Mouse (Mus musculus): ENCODE measurements at regions not wholly inside any gene's neighbourhood (a gene's known extent, or its start where the extent isn't known, plus 50 kb on each side); places are given as distances from the start of the nearest gene placed in this dataset.

DNA sequence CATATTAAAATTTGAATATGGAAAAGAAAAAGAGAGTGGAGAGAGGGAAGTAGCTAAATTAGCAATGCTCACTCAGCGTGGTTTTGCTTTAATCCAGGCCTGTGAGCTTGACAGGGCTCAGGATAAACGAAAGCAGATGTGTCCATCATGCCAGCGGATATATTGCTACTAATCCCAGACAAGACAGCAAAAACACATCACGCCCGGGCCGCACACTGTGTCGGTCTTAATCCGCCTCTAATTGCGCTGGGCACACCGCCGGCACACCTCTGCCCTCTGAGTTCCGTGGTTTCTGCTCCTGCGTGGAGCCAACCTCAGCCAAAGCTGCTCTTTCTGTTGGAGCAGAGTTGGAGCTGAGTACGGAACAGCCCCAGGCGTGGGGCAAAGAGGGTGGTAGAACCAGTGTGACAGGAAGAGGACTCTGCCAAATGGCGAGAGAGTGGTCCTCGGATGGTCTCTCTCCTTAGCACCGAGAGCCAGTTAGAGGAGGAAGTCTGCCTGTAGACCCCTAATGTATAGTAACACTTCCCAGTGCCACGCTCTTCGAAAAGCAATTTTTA is 169.2 kb downstream of the Gm4791 start:
- Histone ChIP-seq H3K79me3 (ENCODE audit: low read depth) (no peaks in the 10 kb centered on the region), H3K4me3 (ENCODE audit: insufficient read depth, poor library complexity, severe bottlenecking) (no peak overlapping the region), H3K36me3 (ENCODE audit: control insufficient read depth, insufficient read depth) (no peaks in the 10 kb centered on the region), H3K79me2 (ENCODE audit: control insufficient read depth, insufficient read depth) (no peaks in the 10 kb centered on the region), H3K27me3 (ENCODE audit: control insufficient read depth, insufficient read depth, insufficient read length) (peaks cover 3% of the 10 kb centered on the region), H3ac (ENCODE audit: control insufficient read depth, insufficient read length, low read depth) (no peak overlapping the region)
- TF ChIP-seq CEBPB (IDR thresholded peaks at IDR 0.05; ENCODE audit: low read depth) (no peak), FOSL1 (IDR thresholded peaks at IDR 0.05; ENCODE audit: insufficient read depth, low read length, poor library complexity, severe bottlenecking) (no peak), MAX (IDR thresholded peaks at IDR 0.05) (no peak), CTCF (IDR thresholded peaks at IDR 0.05; ENCODE audit: control insufficient read depth, insufficient read depth, insufficient read length) (no peak), USF1 (IDR thresholded peaks at IDR 0.05; ENCODE audit: low read depth) (no peak), MYOG (IDR thresholded peaks at IDR 0.05; ENCODE audit: control insufficient read depth, extremely low read depth, insufficient read length) (no peak)

DNA sequence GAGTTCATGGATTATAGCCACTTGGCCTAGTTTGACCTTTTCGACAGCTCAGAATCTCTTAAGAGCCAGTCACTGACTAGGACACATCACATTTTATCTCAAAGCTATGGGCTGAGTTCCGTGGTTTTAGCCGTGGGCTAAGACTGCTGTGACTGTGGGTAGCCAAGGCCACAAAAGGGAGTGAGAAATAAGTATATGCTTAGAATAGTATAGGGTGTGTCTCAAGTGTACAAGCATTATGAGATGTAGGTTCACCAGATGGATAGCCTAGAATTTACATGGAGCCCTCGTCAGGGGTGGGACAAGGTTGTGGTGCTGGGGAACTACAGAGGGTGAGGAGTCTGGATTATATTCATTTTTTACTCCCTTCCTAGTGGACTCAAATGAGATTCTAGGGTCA is 177.5 kb downstream of the Gm4791 start:
- H3K27me3 ChIP-seq (ENCODE audit: control insufficient read depth, insufficient read depth, insufficient read length), result no peaks in the 10 kb centered on the region
- no peak overlapping the region for H3K4me3 ChIP-seq (ENCODE audit: insufficient read depth, poor library complexity, severe bottlenecking)
- no peaks in the 10 kb centered on the region for H3K79me2 ChIP-seq (ENCODE audit: control insufficient read depth, insufficient read depth)
- H3ac ChIP-seq (ENCODE audit: control insufficient read depth, insufficient read length, low read depth), result no peak overlapping the region
- TF ChIP-seq MAX (IDR thresholded peaks at IDR 0.05), result no peak
- TF ChIP-seq CTCF (IDR thresholded peaks at IDR 0.05; ENCODE audit: control insufficient read depth, insufficient read depth, insufficient read length), result no peak
- TF ChIP-seq CEBPB (IDR thresholded peaks at IDR 0.05; ENCODE audit: low read depth), result no peak
- TF ChIP-seq USF1 (IDR thresholded peaks at IDR 0.05; ENCODE audit: low read depth), result no peak
- no peak for TF ChIP-seq MYOG (IDR thresholded peaks at IDR 0.05; ENCODE audit: control insufficient read depth, extremely low read depth, insufficient read length)
- no peak for TF ChIP-seq MYOD1 (IDR thresholded peaks at IDR 0.05; ENCODE audit: control insufficient read depth, insufficient read length, low read depth)
- no peak for TF ChIP-seq FOSL1 (IDR thresholded peaks at IDR 0.05; ENCODE audit: insufficient read depth, low read length, poor library complexity, severe bottlenecking)
- H3K36me3 ChIP-seq (ENCODE audit: control insufficient read depth, insufficient read depth), result no peaks in the 10 kb centered on the region
- no peaks in the 10 kb centered on the region for H3K79me3 ChIP-seq (ENCODE audit: low read depth)

DNA sequence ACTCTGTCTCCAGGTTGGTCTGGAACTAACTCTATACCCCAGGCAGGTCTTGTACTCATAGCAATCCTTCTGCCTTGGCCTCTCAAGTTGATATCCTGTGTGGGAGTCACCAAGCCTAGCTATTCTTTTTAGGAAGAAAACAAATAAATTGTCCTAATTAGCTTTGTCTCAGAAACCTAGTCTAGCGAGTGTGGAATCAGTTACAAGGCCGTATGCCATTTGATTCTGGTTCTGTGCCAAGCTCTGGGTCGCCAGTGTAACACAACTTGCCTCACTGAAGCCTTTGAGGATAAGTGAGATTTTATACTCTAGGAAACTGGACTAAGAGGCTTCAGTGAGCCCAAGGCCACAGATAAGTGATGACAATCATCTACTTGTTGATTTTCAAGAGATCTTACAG is 219.6 kb downstream of the Gm4791 start:
- no peak overlapping the region for H3ac ChIP-seq (ENCODE audit: control insufficient read depth, insufficient read length, low read depth)
- TF ChIP-seq FOSL1 (IDR thresholded peaks at IDR 0.05; ENCODE audit: insufficient read depth, low read length, poor library complexity, severe bottlenecking) (no peak), MYOG (IDR thresholded peaks at IDR 0.05; ENCODE audit: control insufficient read depth, extremely low read depth, insufficient read length) (no peak), MYOD1 (IDR thresholded peaks at IDR 0.05; ENCODE audit: control insufficient read depth, insufficient read length, low read depth) (no peak), CTCF (IDR thresholded peaks at IDR 0.05; ENCODE audit: control insufficient read depth, insufficient read depth, insufficient read length) (no peak), MAX (IDR thresholded peaks at IDR 0.05) (no peak), USF1 (IDR thresholded peaks at IDR 0.05; ENCODE audit: low read depth) (no peak), CEBPB (IDR thresholded peaks at IDR 0.05; ENCODE audit: low read depth) (no peak)
- H3K79me3 ChIP-seq (ENCODE audit: low read depth), result no peaks in the 10 kb centered on the region
- H3K36me3 ChIP-seq (ENCODE audit: control insufficient read depth, insufficient read depth), result no peaks in the 10 kb centered on the region
- H3K79me2 ChIP-seq (ENCODE audit: control insufficient read depth, insufficient read depth), result no peaks in the 10 kb centered on the region
- no peaks in the 10 kb centered on the region for H3K27me3 ChIP-seq (ENCODE audit: control insufficient read depth, insufficient read depth, insufficient read length)
- no peak overlapping the region for H3K4me3 ChIP-seq (ENCODE audit: insufficient read depth, poor library complexity, severe bottlenecking)

DNA sequence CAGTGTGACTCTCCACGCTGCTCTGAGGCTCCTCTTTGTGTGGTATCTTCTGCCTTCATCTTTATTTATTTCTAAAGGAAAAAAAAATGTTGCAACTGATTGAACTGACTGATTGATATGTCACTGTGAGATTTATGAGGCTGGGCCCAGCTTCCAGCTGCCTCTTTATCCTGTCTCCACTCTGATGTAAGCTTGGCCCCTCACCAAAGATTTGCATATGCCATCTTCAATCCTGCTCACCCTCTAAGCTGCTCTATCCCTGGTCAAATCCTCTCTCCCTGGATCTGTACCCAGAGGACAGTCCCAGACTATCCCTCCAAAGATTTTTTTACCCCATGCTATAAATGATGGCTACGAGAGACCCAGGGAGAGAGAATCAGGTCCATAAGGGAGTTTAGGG is 225.0 kb downstream of the Gm4791 start:
- Histone ChIP-seq H3K36me3 (ENCODE audit: control insufficient read depth, insufficient read depth) (no peaks in the 10 kb centered on the region), H3K79me2 (ENCODE audit: control insufficient read depth, insufficient read depth) (no peaks in the 10 kb centered on the region), H3K27me3 (ENCODE audit: control insufficient read depth, insufficient read depth, insufficient read length) (peaks cover 8% of the 10 kb centered on the region), H3K79me3 (ENCODE audit: low read depth) (no peaks in the 10 kb centered on the region), H3ac (ENCODE audit: control insufficient read depth, insufficient read length, low read depth) (no peak overlapping the region), H3K4me3 (ENCODE audit: insufficient read depth, poor library complexity, severe bottlenecking) (no peak overlapping the region)
- no peak for TF ChIP-seq MAX (IDR thresholded peaks at IDR 0.05)
- no peak for TF ChIP-seq USF1 (IDR thresholded peaks at IDR 0.05; ENCODE audit: low read depth)
- TF ChIP-seq MYOG (IDR thresholded peaks at IDR 0.05; ENCODE audit: control insufficient read depth, extremely low read depth, insufficient read length), result no peak

DNA sequence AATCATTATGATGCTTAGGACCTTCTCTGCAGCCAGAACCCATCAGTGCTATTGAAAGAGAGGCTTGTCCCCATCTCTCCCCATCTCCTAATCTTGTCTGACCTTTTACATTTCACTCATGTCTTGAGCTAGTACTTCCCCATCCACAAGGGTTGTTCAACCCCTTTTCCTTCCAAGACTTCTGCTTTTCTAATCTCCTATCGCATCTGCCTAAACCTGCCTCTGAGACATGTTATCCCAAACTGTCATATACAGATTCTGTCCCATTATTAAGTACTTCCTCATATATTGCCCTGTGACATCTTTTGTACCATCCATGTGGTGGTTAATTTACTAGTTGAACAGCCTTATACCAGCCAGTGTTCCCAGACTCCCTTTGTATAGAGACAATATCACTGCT is 225.7 kb downstream of the Gm4791 start:
- Histone ChIP-seq H3K79me3 (ENCODE audit: low read depth) (no peaks in the 10 kb centered on the region), H3K27me3 (ENCODE audit: control insufficient read depth, insufficient read depth, insufficient read length) (peaks cover 8% of the 10 kb centered on the region), H3K79me2 (ENCODE audit: control insufficient read depth, insufficient read depth) (no peaks in the 10 kb centered on the region), H3K36me3 (ENCODE audit: control insufficient read depth, insufficient read depth) (no peaks in the 10 kb centered on the region), H3ac (ENCODE audit: control insufficient read depth, insufficient read length, low read depth) (no peak overlapping the region), H3K4me3 (ENCODE audit: insufficient read depth, poor library complexity, severe bottlenecking) (no peak overlapping the region)
- no peak for TF ChIP-seq FOSL1 (IDR thresholded peaks at IDR 0.05; ENCODE audit: insufficient read depth, low read length, poor library complexity, severe bottlenecking)
- no peak for TF ChIP-seq CTCF (IDR thresholded peaks at IDR 0.05; ENCODE audit: control insufficient read depth, insufficient read depth, insufficient read length)
- no peak for TF ChIP-seq MYOG (IDR thresholded peaks at IDR 0.05; ENCODE audit: control insufficient read depth, extremely low read depth, insufficient read length)
- no peak for TF ChIP-seq CEBPB (IDR thresholded peaks at IDR 0.05; ENCODE audit: low read depth)
- no peak for TF ChIP-seq MYOD1 (IDR thresholded peaks at IDR 0.05; ENCODE audit: control insufficient read depth, insufficient read length, low read depth)
- TF ChIP-seq USF1 (IDR thresholded peaks at IDR 0.05; ENCODE audit: low read depth), result no peak
- TF ChIP-seq MAX (IDR thresholded peaks at IDR 0.05), result no peak
